Mouse (Mus musculus) forebrain, embryonic 12.5 days (tissue): ENCODE measurements around the gene Plp1. TPM values are rescaled to one million over a fixed set of nuclear protein-coding genes. Genes with fewer than 3 reads are reported as not detected.
A peak's percentile ranks its signal among the peaks of the same experiment; 100 is the strongest.

Experiments used
- ATAC-seq: fragments of 200-750 bp; cut with Nextera tagmentation; 2 replicates; pipeline ENCODE4 v1.8.0; 2017; ENCODE audit warnings: moderate TSS enrichment; ENCODE audit not compliant: low FRiP score
- H3K27ac ChIP-seq: fragments of 300-500 bp; sonication (generic); 2 replicates; pipeline ENCODE4 v1.5.1; 2016; ENCODE audit warnings: mild to moderate bottlenecking
- H3K27me3 ChIP-seq: fragments of 300-500 bp; sonication (generic); 2 replicates; pipeline ENCODE4 v1.6.1; 2016; ENCODE audit warnings: mild to moderate bottlenecking
- H3K36me3 ChIP-seq: fragments of 300-500 bp; sonication (generic); replicated peaks from 2 replicates; pipeline ENCODE4 v1.6.1; 2016; ENCODE audit warnings: mild to moderate bottlenecking
- H3K4me1 ChIP-seq: fragments of 300-500 bp; sonication (generic); 2 replicates; pipeline ENCODE4 v1.6.1; 2016
- H3K4me2 ChIP-seq: fragments of 300-500 bp; sonication (generic); 2 replicates; pipeline ENCODE4 v1.6.1; 2016; ENCODE audit warnings: mild to moderate bottlenecking, moderate library complexity
- H3K4me3 ChIP-seq: fragments of 300-500 bp; sonication (generic); replicated peaks from 2 replicates; pipeline ENCODE4 v1.5.1; 2016; ENCODE audit warnings: mild to moderate bottlenecking
- H3K9ac ChIP-seq: fragments of 300-500 bp; sonication (generic); 2 replicates; pipeline ENCODE4 v1.6.1; 2016; ENCODE audit warnings: mild to moderate bottlenecking
- H3K9me3 ChIP-seq: fragments of 300-500 bp; sonication (generic); 2 replicates; pipeline ENCODE4 v1.6.1; 2016
- WGBS: fragments of 180-500 bp; shearing (Covaris S2); methylation state at CpG from one replicate; pipeline ENCODE4 v1.1.7; 2016; 5-methylcytosine and 5-hydroxymethylcytosine counted together
- polyA plus RNA-seq: library from polyadenylated mRNA; unstranded; fragments of >200 nt; fragmentation: Nextera tagmentation; extraction: Ambion mirVana; gene quantifications from 2 replicates; pipeline ENCODE4 v1.2.1, GENCODE M21; 2016

The Plp1 gene
- polyA plus RNA-seq, 1 experiment from 2014 or later = 9.2 TPM

DNA sequence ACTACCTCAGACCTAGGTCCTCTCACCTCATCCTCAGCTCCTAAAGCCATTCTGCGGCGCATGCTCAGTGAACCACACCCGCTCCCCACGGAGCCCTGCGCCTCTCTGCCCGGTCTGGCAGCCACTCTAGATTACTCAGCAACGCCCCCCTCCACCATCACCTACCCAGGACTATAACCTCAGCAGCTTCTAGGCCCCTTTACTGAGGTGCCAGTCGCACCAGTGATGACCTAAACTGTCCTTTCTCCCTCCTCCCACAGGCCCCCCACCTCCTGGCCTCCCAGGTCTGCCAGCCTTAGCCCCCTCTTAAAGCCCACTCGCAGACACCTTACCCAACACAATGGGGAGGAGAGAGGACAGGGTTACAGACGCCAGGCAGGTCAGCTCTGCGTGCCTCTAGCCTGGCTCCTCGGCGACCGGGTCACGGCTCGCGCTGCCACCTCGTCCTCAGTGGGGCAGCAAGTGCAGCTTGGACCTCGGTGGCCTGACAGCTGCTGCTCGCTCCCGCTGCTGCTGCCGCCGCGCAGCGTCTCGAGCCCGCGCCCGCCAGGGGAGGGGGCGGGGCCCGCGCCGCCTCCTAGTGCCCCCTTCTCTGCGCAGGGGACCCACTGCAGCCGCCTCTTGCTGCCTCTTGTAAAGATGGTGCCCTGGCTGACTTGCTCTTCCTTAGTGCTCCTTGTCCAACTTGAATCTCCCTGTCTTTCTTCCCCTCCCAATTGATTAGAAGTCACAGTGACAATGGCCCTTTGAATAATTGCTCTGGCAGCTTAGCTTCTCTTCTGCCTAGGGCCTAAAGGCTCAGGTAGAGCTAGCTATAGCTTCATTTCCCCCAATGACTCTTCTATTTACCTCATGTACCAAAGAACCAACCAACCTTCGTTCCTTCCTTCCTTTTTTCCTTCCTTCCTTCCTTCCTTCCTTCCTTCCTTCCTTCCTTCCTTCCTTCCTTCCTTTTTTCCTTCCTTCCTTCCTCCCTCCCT, 45.9 kb downstream of the Plp1 start, which contains the start of gene Rab9b:
TSS of gene Rab9b (minus strand) at position 695 of the 980 bp plus-strand sequence.
- Histone ChIP-seq H3K27ac (no peak within 1 kb of the TSS), H3K27me3 (0 out of 2 replicates have a peak, but pooled peaks cover 8% of the 10 kb centered on the region), H3K4me3 (peak within 1 kb of the TSS; percentile 52), H3K9me3 (no peaks in the 10 kb centered on the region), H3K9ac (peak within 1 kb of the TSS; percentile 50), H3K4me1 (no peaks in the 10 kb centered on the region), H3K4me2 (peak within 1 kb of the TSS; percentile 62), H3K36me3 (no peaks in the 10 kb centered on the region)
- ATAC-seq = peak; percentile 89
- 29% methylated on average over 19 of the region's 36 CpGs for WGBS

Other genes with a start within 250 kb of the Plp1 start
- 29.2 and 33.4 TPM in 2 replicates for gene Tceal3, start 231.8 kb upstream of the Plp1 start, polyA plus RNA-seq
- 11.3 and 11.9 TPM in 2 replicates for gene Tceal1, start 114.7 kb upstream of the Plp1 start, polyA plus RNA-seq
- gene Morf4l2, start 79.0 kb upstream of the Plp1 start, polyA plus RNA-seq = 561 and 566 TPM in 2 replicates
- not detected in 2 replicates for gene Glra4, start 42.5 kb upstream of the Plp1 start, polyA plus RNA-seq
- gene Rab9b, start 46.1 kb downstream of the Plp1 start, polyA plus RNA-seq = 5.0 and 5.3 TPM in 2 replicates
- not detected in 2 replicates for gene H2bfm, start 104.7 kb downstream of the Plp1 start, polyA plus RNA-seq
- 84.2 and 94.6 TPM in 2 replicates for gene Tmsb15b2, start 152.8 kb downstream of the Plp1 start, polyA plus RNA-seq
- 5.7 and 9.0 TPM in 2 replicates for gene Tmsb15l, start 154.2 kb downstream of the Plp1 start, polyA plus RNA-seq
- 32.4 and 34.4 TPM in 2 replicates for gene Tmsb15b1, start 154.2 kb downstream of the Plp1 start, polyA plus RNA-seq
- gene Zcchc18, start 170.5 kb downstream of the Plp1 start, polyA plus RNA-seq = 137 and 146 TPM in 2 replicates
- 13.7 and 14.1 TPM in 2 replicates for gene Slc25a53, start 215.6 kb downstream of the Plp1 start, polyA plus RNA-seq
- gene Fam199x, start 226.9 kb downstream of the Plp1 start, polyA plus RNA-seq = 14.2 and 15.3 TPM in 2 replicates